Mouse (Mus musculus): ENCODE data around the gene Eri3. TPM values are rescaled to one million over a fixed set of nuclear protein-coding genes. Genes with fewer than 3 reads are reported as not detected.

Gene Eri3
- total RNA-seq (2021) (10 to 100 TPM; 82.0 to 82.2 TPM), polyA plus RNA-seq (2012; rRNA removed) (78.0 and 90.4 TPM in 2 replicates)
- long read RNA-seq, transcript Eri3-201 (9 exons, 1,719 nt): major isoform, 57 of 124 reads
- long read RNA-seq, partial matches to known transcripts: 17 of 124 reads
- long read RNA-seq, other reads (novel, unspliced or antisense): 50 of 124 reads

- intact Hi-C loops (cut with DNase I): no loop called here
Observed at GRCm38 (mm10) chr4:117550140-117550851, at the start of gene Eri3. Gene Eri3, plus strand, starts transcription at chr4:117550365.

GRCm38 (mm10) chr4:117518246-117518645, 31.9 kb upstream of the Eri3 start:
- intact Hi-C loops (cut with DNase I): no loop called here
- DNase-seq: no peak
- TF ChIP-seq CTCF (IDR thresholded peaks at IDR 0.05) (no peak), EP300 (IDR thresholded peaks at IDR 0.05; ENCODE audit: insufficient read depth, low read depth, low read length) (no peak), POLR2A (IDR thresholded peaks at IDR 0.05; ENCODE audit: insufficient read depth, low read depth, low read length) (no peak)
- 87% methylated on average over 4 of the region's 4 CpGs for WGBS
- Histone ChIP-seq H3K4me3 (no peak overlapping the region), H3K4me1 (ENCODE audit: control insufficient read depth, insufficient read depth, low read length) (no peaks in the 10 kb centered on the region), H3K27me3 (ENCODE audit: control insufficient read depth, insufficient read depth, low read length) (no peaks in the 10 kb centered on the region), H3K79me2 (replicated peaks; ENCODE audit: control insufficient read depth, insufficient read depth, low read length) (no peaks in the 10 kb centered on the region), H3K36me3 (ENCODE audit: control insufficient read depth, insufficient read depth, low read length) (no peaks in the 10 kb centered on the region), H3K9ac (ENCODE audit: low read depth, low read length) (no peak overlapping the region), H3K27ac (no peak overlapping the region)

More at GRCm38 (mm10) chr4:117550140-117550851, at the start of gene Eri3:
- Histone ChIP-seq H3K27me3 (ENCODE audit: control insufficient read depth, insufficient read depth, low read length) (no peaks in the 10 kb centered on the region), H3K79me2 (replicated peaks; ENCODE audit: control insufficient read depth, insufficient read depth, low read length) (peaks cover 6% of the 10 kb centered on the region), H3K4me1 (ENCODE audit: control insufficient read depth, insufficient read depth, low read length) (peaks cover 3% of the 10 kb centered on the region), H3K27ac (peak within 1 kb of the TSS; percentile 79), H3K36me3 (ENCODE audit: control insufficient read depth, insufficient read depth, low read length) (no peaks in the 10 kb centered on the region), H3K9ac (ENCODE audit: low read depth, low read length) (peak within 1 kb of the TSS; percentile 92), H3K4me3 (peak within 1 kb of the TSS; percentile 96)
- under 1% methylated on average over 51 of the region's 53 CpGs for WGBS
- TF ChIP-seq CTCF (IDR thresholded peaks at IDR 0.05) (no peak), EP300 (IDR thresholded peaks at IDR 0.05; ENCODE audit: insufficient read depth, low read depth, low read length) (0 out of 2 replicates have a peak, but pooled peaks have one; percentile 19), POLR2A (IDR thresholded peaks at IDR 0.05; ENCODE audit: insufficient read depth, low read depth, low read length) (peak; percentile 62)
- peak; percentile 98 to 99 for DNase-seq

- Histone ChIP-seq H3K79me2 (replicated peaks; ENCODE audit: control insufficient read depth, insufficient read depth, low read length) (no peaks in the 10 kb centered on the region), H3K9ac (ENCODE audit: low read depth, low read length) (no peak overlapping the region), H3K36me3 (ENCODE audit: control insufficient read depth, insufficient read depth, low read length) (no peaks in the 10 kb centered on the region), H3K27ac (no peak overlapping the region), H3K4me1 (ENCODE audit: control insufficient read depth, insufficient read depth, low read length) (no peaks in the 10 kb centered on the region), H3K4me3 (no peak overlapping the region), H3K27me3 (ENCODE audit: control insufficient read depth, insufficient read depth, low read length) (no peaks in the 10 kb centered on the region; the same call in 1 of the 2 replicates)
- no peak for DNase-seq
- TF ChIP-seq POLR2A (IDR thresholded peaks at IDR 0.05; ENCODE audit: insufficient read depth, low read depth, low read length) (no peak), CTCF (IDR thresholded peaks at IDR 0.05) (peak; percentile 46)
- intact Hi-C loops (cut with DNase I): no loop called here
- WGBS: 60% methylated on average over 2 of the region's 2 CpGs
Observed at GRCm38 (mm10) chr4:117521350-117521749, 28.8 kb upstream of the Eri3 start.

GRCm38 (mm10) chr4:117525990-117526389, 24.2 kb upstream of the Eri3 start:
- intact Hi-C loops (cut with DNase I): no loop called here
- 77% methylated on average over 5 of the region's 5 CpGs for WGBS
- Histone ChIP-seq H3K79me2 (replicated peaks; ENCODE audit: control insufficient read depth, insufficient read depth, low read length) (no peaks in the 10 kb centered on the region), H3K4me3 (no peak overlapping the region), H3K27me3 (ENCODE audit: control insufficient read depth, insufficient read depth, low read length) (no peaks in the 10 kb centered on the region; the same call in 1 of the 2 replicates), H3K27ac (no peak overlapping the region), H3K9ac (ENCODE audit: low read depth, low read length) (no peak overlapping the region), H3K36me3 (ENCODE audit: control insufficient read depth, insufficient read depth, low read length) (no peaks in the 10 kb centered on the region), H3K4me1 (ENCODE audit: control insufficient read depth, insufficient read depth, low read length) (no peaks in the 10 kb centered on the region)
- TF ChIP-seq CTCF (IDR thresholded peaks at IDR 0.05): no peak
- no peak for TF ChIP-seq POLR2A (IDR thresholded peaks at IDR 0.05; ENCODE audit: insufficient read depth, low read depth, low read length)
- no peak for TF ChIP-seq EP300 (IDR thresholded peaks at IDR 0.05; ENCODE audit: insufficient read depth, low read depth, low read length)
- no peak for DNase-seq

- Histone ChIP-seq H3K36me3 (ENCODE audit: control insufficient read depth, insufficient read depth, low read length) (no peaks in the 10 kb centered on the region), H3K4me1 (ENCODE audit: control insufficient read depth, insufficient read depth, low read length) (no peaks in the 10 kb centered on the region), H3K4me3 (no peak overlapping the region), H3K27ac (no peak overlapping the region), H3K27me3 (ENCODE audit: control insufficient read depth, insufficient read depth, low read length) (no peaks in the 10 kb centered on the region; the same call in 1 of the 2 replicates), H3K79me2 (replicated peaks; ENCODE audit: control insufficient read depth, insufficient read depth, low read length) (no peaks in the 10 kb centered on the region), H3K9ac (ENCODE audit: low read depth, low read length) (no peak overlapping the region)
- DNase-seq: no peak
- 66% methylated on average over 9 of the region's 9 CpGs for WGBS
- intact Hi-C loops (cut with DNase I): no loop called here
- TF ChIP-seq POLR2A (IDR thresholded peaks at IDR 0.05; ENCODE audit: insufficient read depth, low read depth, low read length) (no peak), CTCF (IDR thresholded peaks at IDR 0.05) (no peak), EP300 (IDR thresholded peaks at IDR 0.05; ENCODE audit: insufficient read depth, low read depth, low read length) (no peak)
Observed at GRCm38 (mm10) chr4:117527116-117527899, 22.9 kb upstream of the Eri3 start.

All from heart, adult 2 months (tissue).